Mouse (Mus musculus) brain, adult 2 months (tissue): ENCODE measurements around the gene Meaf6.

ENCODE experiments used
- DNase-seq: peaks from one replicate; pipeline ENCODE4 v3.0.0; 2011; ENCODE audit warnings: low read depth, low spot score

The Meaf6 gene

DNA sequence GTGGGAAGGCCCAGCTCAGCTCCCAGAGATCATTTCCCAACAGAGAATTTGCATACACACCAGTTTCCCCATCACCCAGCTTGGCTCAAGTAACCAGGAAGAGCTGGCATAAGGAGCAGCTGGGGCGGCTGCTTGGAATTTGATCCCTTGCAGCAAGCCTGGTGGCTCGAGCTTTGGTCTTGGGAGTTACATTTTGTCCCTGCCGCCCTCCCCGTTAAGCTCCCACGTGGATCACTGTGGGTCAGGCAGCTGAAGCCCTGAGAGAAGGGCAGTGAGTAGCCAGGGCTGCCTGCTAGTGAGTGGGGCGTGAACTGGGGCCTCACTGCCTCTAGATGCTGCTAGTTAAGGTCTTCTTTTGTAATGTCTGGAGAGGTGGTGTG is 30.8 kb downstream of the Meaf6 start:
- peak; percentile 64 for DNase-seq

GRCm38 (mm10) chr4:125116090-125116861 is 31.3 kb downstream of the Meaf6 start:
- peak; percentile 85 for DNase-seq

DNA sequence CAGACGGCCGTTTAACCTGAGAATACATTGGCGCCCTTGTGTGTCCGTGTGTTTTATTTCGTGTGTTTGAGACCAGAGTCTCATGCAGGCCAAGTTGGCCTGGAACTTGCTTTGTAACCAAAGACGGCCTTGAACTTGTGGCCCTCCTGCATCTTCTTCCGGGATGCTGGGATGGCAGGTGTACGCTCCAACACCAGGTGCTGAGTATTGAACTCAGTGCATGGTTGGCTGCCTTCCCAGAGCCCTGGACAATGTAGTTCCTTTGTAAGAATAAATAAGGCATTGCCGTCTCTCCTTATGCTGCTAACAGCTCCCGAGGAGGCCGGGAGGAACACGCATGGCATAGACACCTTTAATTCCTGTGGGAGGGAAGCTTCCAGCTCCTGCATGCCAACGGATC is 32.0 kb downstream of the Meaf6 start:
- DNase-seq = no peak

DNA sequence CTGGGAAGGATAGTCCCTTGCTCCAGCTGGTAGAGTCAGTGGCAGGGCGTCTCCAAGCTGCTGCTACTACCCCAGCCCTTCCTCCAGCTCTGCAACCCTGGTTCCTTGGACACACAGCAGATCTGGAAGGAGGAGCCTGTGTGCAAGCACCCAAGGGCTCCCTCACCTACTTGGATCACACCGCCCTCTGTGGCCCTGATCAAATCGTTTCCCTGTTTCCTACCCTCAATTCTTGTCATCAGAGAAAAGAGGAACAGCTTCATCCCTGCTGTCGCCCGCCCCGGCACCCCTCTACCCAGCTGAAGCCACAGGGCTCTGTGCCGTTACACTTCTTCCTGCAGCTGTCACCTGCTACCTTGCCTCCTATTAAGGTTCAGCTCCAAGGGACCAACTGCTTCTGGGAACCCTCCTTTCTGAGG is 33.0 kb downstream of the Meaf6 start:
- no peak for DNase-seq

DNA sequence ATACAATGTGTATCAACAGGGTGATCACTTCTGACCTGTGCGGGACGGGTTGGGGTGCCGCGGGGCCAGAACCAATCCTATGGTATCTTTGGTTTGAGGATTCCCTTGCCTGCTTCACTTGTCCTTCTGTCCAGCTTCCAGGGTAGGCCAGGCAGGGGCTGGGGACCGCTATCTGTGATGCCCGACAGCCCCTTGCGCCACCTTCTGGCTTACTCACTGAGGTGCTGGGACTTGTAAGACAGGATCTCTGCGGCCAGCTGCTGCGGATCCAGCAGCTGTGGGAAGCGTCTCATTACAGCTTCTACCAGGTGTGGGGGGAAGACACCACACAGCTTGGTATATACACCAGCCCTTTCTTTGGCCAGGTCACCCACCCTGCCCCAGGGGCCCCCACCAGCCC is 34.1 kb downstream of the Meaf6 start:
- no peak for DNase-seq

DNA sequence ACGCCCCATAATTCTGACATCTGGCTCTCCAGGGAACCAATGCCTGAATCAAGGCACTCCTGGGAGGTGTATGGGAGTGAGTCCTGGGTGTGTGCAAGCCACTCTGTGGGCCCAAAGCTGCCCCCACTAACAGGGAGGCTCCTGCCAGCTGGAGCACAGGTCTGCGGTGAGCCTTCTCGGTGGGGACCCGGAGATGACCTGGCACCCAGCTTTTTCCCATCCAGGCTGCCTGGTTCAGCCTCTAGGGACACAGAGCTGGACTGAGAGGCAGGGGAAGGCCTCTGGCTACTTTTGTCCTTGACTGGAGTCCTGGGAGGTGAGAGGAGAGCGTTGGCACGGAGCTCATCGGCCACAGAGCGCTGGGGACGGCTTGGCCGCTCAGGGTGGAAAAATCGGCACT is 34.8 kb downstream of the Meaf6 start:
- DNase-seq = no peak

- DNase-seq = peak; percentile 25
These were observed 37.7 kb downstream of the Meaf6 start for GRCm38 (mm10) chr4:125122431-125123278.

DNA sequence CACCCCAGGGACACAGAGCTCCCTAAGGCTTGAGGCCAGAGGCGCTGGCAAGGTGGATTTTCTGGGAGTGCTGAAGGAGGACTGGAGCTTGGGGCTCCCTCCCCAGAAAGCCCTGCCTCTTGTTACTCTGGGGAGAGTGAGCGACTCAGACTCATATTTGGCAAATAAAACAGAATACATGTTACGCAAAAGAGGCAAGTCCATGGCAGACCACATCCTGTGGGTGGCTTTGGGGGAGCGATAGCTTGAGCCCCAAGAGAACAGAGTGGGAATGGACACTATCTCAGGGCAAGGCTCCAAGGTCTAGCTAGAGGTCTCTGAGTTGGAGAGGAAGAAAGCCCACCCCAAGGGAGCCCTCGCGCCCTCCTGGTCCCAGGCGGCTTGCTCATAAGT is 38.3 kb downstream of the Meaf6 start:
- DNase-seq = no peak

DNA sequence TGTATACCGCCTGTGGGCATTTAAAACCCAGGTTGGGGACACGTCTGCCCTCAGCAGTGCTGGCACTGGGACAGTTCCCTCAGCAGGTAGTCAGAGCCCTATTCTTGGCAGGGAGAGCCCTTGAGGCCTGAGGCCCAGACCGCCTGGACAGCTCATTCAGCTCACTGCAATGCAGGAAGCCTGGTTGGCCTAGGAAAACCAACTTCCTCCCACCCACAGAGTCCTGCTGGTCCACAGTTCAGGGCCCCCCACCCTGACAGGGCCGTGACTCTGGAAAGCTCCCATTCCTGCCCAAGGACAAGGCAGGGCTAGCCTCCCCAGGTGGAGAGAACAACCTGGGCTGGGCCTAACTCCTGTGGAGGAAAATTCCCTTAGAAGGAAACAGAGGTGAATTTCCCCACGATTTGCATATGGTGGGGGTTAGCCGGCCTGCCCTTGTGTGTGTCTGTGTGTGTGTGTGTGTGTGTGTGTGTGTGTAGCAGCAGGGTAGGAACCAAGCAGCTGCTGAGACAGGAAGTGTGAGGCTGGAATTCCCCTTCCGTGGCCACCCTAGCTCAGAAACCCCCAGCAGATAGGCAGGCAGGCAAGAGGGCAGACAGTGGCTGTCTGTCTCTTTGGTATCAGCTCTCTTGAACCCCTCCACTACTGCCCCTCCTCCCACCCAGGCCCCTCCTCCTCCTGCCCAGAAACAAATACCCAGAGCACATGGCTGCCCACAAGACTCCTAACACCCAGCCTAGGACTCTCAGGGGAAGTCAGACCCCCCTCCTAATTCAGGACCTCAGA is 39.7 kb downstream of the Meaf6 start:
- peak; percentile 35 for DNase-seq

DNA sequence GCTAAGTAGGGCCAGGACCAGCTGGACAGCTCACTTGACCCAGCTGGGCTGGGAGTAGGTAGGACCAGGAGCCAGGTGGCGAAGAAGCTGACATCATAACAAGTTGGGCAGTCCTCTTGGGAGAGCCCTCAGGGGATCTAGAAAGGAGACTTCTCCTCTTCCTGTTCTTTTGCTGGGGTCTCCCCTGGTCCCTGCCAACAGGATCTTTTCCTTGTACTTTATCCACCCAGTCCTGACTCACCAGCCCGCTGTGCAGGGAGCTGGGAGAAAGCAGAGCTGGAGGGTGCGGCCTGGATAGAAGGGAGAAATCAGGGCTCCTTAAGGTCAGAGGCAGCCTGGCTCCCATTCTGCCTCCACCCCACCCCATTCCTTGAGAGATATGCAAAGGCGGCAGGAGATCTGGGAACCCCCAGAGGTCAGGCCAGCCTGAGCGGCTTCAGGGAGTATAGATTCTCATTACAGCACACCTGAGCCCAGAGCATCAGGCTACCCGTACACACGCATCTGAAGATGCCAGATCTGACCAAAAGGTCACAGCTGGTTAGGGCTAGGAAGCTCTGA is 40.5 kb downstream of the Meaf6 start:
- DNase-seq = no peak

DNA sequence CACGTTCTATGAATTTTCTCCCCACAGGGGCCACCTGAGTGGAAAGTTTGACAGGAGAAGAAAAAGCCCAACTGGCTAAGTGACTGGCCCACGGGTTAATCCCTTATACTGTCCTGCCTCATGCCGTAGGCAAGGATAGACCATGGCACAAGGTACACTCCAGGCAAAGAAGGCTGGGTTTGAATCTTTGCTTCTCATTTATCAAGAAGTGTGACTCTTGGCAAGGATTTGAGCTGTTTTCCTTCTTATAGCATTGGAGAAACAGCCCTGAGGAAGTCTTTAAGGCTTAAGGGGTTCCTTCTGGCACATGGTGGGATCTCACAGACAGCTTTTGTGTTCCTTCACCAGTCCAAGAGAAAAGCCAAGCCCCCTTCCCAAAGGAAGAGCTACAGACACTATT is 41.3 kb downstream of the Meaf6 start:
- DNase-seq = no peak

DNA sequence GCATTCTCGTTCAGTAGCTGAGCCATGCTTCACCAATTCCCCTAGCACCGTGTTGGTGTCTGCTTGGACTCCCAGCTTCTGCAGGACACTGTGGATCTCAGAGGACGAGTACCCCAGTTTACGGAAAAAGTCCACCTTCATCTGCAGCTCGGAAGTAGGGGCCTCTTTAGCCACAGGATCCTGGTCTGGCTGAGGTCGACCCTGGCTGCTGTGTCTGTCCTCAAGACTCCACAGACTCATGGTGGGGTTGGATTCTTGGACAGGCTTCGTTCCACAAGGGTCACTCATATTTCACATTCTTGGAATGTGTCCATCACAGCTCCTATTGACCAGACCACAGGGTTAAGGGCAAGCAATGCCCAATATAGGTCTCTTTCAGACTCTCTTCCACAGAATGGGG is 41.8 kb downstream of the Meaf6 start:
- DNase-seq = no peak

DNA sequence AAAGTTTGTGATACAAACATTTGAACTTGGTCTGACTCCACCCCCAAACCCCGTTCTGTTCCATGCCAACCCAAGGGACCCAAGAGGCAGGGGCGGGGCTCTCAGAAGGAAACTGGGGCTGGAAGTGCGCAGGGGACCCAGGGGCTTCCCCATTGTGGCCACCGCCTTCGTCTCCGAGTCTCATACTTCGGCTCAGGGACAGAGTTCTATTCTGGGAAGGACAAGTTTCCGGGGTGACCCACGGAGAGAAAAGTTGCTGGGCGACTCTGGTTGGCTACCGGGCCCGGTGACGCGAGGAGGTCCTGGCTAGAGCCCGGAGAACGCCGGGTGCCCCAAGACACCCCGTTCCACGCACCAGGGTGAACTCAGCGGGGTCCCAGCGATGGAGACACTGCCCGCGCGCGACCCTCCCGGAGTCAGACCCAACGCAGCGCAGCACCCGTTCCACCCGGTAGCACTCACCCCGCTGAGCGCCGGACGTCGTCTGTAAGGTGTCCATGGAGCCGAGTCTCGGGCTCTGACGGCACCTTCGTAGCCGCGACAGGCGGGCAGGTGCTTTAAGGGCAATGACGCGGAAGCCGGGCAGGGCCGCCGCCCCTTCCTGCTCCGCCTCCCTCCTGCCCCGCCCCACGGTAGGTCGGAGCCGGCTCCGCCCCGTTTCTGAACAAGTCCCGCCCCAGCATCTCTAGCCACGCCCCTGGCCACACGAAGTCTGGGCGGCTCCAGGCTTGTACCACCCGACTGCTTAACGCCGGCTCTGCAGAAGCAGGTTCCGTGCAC is 42.6 kb downstream of the Meaf6 start, which contains the start of gene Zc3h12a:
TSS of gene Zc3h12a (minus strand) at position 536 of the 780 bp plus-strand sequence.
- DNase-seq = peak; percentile 79

- peak; percentile 55 for DNase-seq
These were observed 46.6 kb downstream of the Meaf6 start for GRCm38 (mm10) chr4:125131493-125131892.

- peak; percentile 63 for DNase-seq
These were observed 47.5 kb downstream of the Meaf6 start for GRCm38 (mm10) chr4:125132394-125132793.

- DNase-seq = no peak
These were observed 49.3 kb downstream of the Meaf6 start for GRCm38 (mm10) chr4:125134192-125134591.

GRCm38 (mm10) chr4:125134631-125135030 is 49.7 kb downstream of the Meaf6 start:
- no peak for DNase-seq

DNA sequence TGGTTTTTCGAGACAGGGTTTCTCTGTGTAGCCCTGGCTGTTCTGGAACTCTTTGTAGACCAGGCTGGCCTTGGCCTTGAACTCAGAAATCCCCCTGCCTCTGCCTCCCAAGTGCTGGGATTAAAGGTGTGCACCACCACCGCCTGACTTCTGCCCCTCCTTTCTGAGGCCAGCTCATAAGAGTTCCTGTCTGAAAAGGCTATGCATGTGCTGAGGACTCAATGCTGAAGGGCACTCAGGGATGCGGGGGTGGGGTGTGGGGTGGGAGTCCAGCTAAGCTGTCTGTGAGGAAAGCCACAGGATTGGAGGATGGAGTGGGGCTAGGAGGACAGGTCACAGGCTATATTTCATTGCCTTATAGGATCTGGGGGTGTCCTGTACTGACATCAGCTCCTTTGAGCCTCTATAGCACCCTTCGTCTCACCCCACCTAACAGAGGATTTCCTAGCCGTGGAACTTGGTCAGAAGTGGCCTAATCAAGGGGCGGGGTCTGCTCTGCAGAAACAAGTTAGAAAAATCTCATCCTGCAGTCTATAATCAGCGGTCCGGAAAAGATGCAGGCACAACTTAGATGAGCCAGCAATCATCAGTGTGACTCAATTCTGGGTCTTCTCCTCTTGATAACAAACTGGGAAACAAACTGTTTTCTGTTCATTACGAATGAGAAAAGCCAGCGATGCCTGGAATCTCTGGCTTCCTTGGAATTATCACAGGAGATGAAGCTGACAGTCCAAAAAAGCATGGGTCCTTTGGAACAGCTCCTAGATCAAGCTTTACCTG is 50.3 kb downstream of the Meaf6 start:
- DNase-seq = no peak

- DNase-seq = no peak
These were observed 51.5 kb downstream of the Meaf6 start for GRCm38 (mm10) chr4:125136303-125136888.

DNA sequence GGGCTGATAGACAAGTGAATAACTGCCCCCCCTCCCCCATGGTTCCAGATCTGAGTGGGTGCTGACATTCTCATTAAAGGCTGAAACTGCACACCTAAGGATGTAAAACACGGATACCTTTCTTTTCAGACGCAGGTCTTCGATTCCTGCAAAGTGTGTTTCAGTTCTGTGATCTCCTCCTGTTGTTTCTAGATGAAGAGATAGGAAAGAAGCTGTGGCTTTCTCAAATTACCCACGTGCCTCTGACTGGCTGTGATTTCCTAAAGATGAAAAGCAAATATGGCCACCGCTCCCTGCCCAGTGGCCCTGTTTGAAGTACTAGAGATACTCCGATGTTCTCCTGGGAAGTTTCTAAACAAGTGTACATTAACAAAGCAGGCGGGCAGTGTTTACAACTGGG is 53.4 kb downstream of the Meaf6 start:
- no peak for DNase-seq
